Comparison of ENCODE assay signal across 8 mouse cellular contexts in the genomic region with DNA sequence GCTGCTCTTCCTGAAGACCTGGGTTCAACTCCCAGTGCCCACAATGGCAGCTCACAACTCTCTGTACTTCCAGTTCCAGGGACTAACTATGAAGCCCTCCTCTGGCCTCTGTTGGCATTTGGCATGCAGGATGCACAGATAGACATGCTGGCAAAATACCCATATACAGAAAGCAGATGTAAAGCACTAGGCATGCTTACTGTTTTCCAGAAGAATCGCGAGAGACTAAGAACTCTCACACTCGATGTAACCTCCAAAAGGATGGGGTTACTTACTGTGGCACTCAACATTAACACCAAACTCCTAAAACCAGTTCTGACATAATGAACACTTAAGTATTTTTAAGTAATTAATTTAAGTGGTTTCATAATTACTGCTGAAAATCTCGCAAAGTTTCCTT. TPM values are rescaled to one million over a fixed set of nuclear protein-coding genes. Genes with fewer than 3 reads are reported as not detected.
DNase-seq lines count a peak whose midpoint lies in the region; ATAC-seq and TF ChIP-seq lines count a peak whose summit lies in the region.

No protein-coding gene starts in this region.

- H3K27ac ChIP-seq in lung, postnatal 0 days (ENCODE audit: low read length): peak overlapping the region; percentile 96
- peak overlapping the region; percentile 87 for H3K27ac ChIP-seq in embryonic facial prominence, embryonic 14.5 days (replicated peaks; ENCODE audit: low read depth, low read length)
- H3K27ac ChIP-seq in limb, embryonic 10.5 days: peak overlapping the region; percentile 97
- no peak overlapping the region for H3K27ac ChIP-seq in olfactory bulb, adult 2 months (ENCODE audit: insufficient read depth, low read depth, low read length)

- peak; percentile 14 for DNase-seq in lung, postnatal 0 days (ENCODE audit: low spot score)
- DNase-seq in lung, adult 18-20 months: no peak
- no peak for DNase-seq in embryonic facial prominence, embryonic 14.5 days (ENCODE audit: low spot score)
- DNase-seq in limb, embryonic 10.5 days (ENCODE audit: low spot score): no peak
- DNase-seq in left cerebral cortex, postnatal 10 days (ENCODE audit: extremely low spot score in 1 of 2, low spot score in 2 of 2): no peak
- no peak for DNase-seq in spleen, postnatal 36 days (ENCODE audit: low spot score in 2 of 2)
- no peak for DNase-seq in cerebellum, postnatal 25 days

- H3K4me1 ChIP-seq in lung, postnatal 0 days (ENCODE audit: insufficient read depth, low read depth, low read length): peaks cover 3% of the 10 kb centered on the region; the same call in 1 of the 2 replicates
- H3K4me1 ChIP-seq in embryonic facial prominence, embryonic 14.5 days (ENCODE audit: control insufficient read depth, insufficient read depth, low read length): peaks cover 6% of the 10 kb centered on the region
- H3K4me1 ChIP-seq in limb, embryonic 10.5 days: peaks cover 15% of the 10 kb centered on the region
- H3K4me1 ChIP-seq in olfactory bulb, adult 2 months (ENCODE audit: control insufficient read depth, insufficient read depth, low read length): 0 out of 2 replicates have a peak, but pooled peaks cover 2% of the 10 kb centered on the region

- 38% methylated on average over 4 of the region's 4 CpGs for WGBS in lung, postnatal 0 days
- WGBS in embryonic facial prominence, embryonic 14.5 days: 33% methylated on average over 4 of the region's 4 CpGs
- WGBS in limb, embryonic 10.5 days: 71% methylated on average over 4 of the region's 4 CpGs
- 24% methylated on average over 4 of the region's 4 CpGs for WGBS in olfactory bulb, adult 2 months

- no peaks in the 10 kb centered on the region for H3K27me3 ChIP-seq in lung, postnatal 0 days (replicated peaks; ENCODE audit: insufficient read depth, low read length)
- H3K27me3 ChIP-seq in embryonic facial prominence, embryonic 14.5 days (replicated peaks; ENCODE audit: control insufficient read depth, insufficient read depth, low read length): no peaks in the 10 kb centered on the region; the same call in 1 of the 2 replicates
- no peaks in the 10 kb centered on the region for H3K27me3 ChIP-seq in limb, embryonic 10.5 days (ENCODE audit: low read depth, poor library complexity, severe bottlenecking)

- H3K9ac ChIP-seq in lung, postnatal 0 days (replicated peaks; ENCODE audit: low read depth): peak overlapping the region; percentile 87
- H3K9ac ChIP-seq in embryonic facial prominence, embryonic 14.5 days (ENCODE audit: low read depth, low read length): peak overlapping the region; percentile 79

- no peak for TF ChIP-seq POLR2A in olfactory bulb, adult 2 months (IDR thresholded peaks at IDR 0.05; ENCODE audit: insufficient read depth, low read depth, low read length)

- H3K36me3 ChIP-seq in lung, postnatal 0 days (ENCODE audit: insufficient read depth, low read length): peaks cover 4% of the 10 kb centered on the region; the same call in 1 of the 2 replicates
- peaks cover 30% of the 10 kb centered on the region for H3K36me3 ChIP-seq in embryonic facial prominence, embryonic 14.5 days (ENCODE audit: control insufficient read depth, insufficient read depth, low read length)
- peaks cover 40% of the 10 kb centered on the region for H3K36me3 ChIP-seq in limb, embryonic 10.5 days

- H3K4me2 ChIP-seq in lung, postnatal 0 days (replicated peaks; ENCODE audit: low read depth, low read length): peak overlapping the region; percentile 61
- H3K4me2 ChIP-seq in embryonic facial prominence, embryonic 14.5 days (ENCODE audit: low read depth, low read length): peak overlapping the region; percentile 71

- peak overlapping the region; percentile 70 for H3K4me3 ChIP-seq in lung, postnatal 0 days (ENCODE audit: low read depth, low read length)
- peak overlapping the region; percentile 54 for H3K4me3 ChIP-seq in embryonic facial prominence, embryonic 14.5 days (ENCODE audit: low read depth, low read length)
- peak overlapping the region; percentile 87 for H3K4me3 ChIP-seq in limb, embryonic 10.5 days
- H3K4me3 ChIP-seq in olfactory bulb, adult 2 months (ENCODE audit: insufficient read depth, low read depth, low read length): peak overlapping the region; percentile 70

- no peaks in the 10 kb centered on the region for H3K9me3 ChIP-seq in lung, postnatal 0 days (ENCODE audit: low read length)
- 0 out of 2 replicates have a peak, but pooled peaks cover 4% of the 10 kb centered on the region for H3K9me3 ChIP-seq in embryonic facial prominence, embryonic 14.5 days (ENCODE audit: control insufficient read depth, low read length)
- H3K9me3 ChIP-seq in limb, embryonic 10.5 days (replicated peaks): no peaks in the 10 kb centered on the region

- intact Hi-C loops in left cerebral cortex, postnatal 10 days (cut with DNase I): no loop called here

- no peak for ATAC-seq in lung, postnatal 0 days
- ATAC-seq in embryonic facial prominence, embryonic 14.5 days (ENCODE audit: low read depth): no peak

- no peak for TF ChIP-seq CTCF in lung, postnatal 0 days (IDR thresholded peaks at IDR 0.05)
- no peak for TF ChIP-seq CTCF in olfactory bulb, adult 2 months (IDR thresholded peaks at IDR 0.05; ENCODE audit: insufficient read depth, low read depth, low read length)

- TF ChIP-seq EP300 in lung, postnatal 0 days (IDR thresholded peaks at IDR 0.05): no peak

RNA-seq across cellular contexts. Expression of a gene that starts 0.9 kb away (rescaled TPM):
- polyA plus RNA-seq in lung, postnatal 0 days (2015; fragmentation: Nextera tagmentation; extraction: Ambion mirVana): 139 and 143 TPM in 2 replicates
- polyA plus RNA-seq in embryonic facial prominence, embryonic 14.5 days (2014; fragmentation: Nextera tagmentation; extraction: Ambion mirVana): 55.2 and 60.0 TPM in 2 replicates
- 61.6 and 74.4 TPM in 2 replicates for polyA plus RNA-seq in limb, embryonic 10.5 days (2016; fragmentation: Nextera tagmentation; extraction: Ambion mirVana)
- not detected in 2 replicates for polyA plus RNA-seq in olfactory bulb, adult 2 months (2012; ENCODE audit: insufficient read depth, insufficient read length, low replicate concordance, missing spikeins)
- total RNA-seq in left cerebral cortex, postnatal 10 days (2021): 100 to 1,000 TPM; 122 to 132 TPM

RNA-seq across cellular contexts. Expression of a gene that starts 6.4 kb away (rescaled TPM):
- polyA plus RNA-seq in lung, postnatal 0 days (2015; fragmentation: Nextera tagmentation; extraction: Ambion mirVana): 40.5 and 47.3 TPM in 2 replicates
- polyA plus RNA-seq in embryonic facial prominence, embryonic 14.5 days (2014; fragmentation: Nextera tagmentation; extraction: Ambion mirVana): 73.4 and 73.5 TPM in 2 replicates
- 97.8 and 113 TPM in 2 replicates for polyA plus RNA-seq in limb, embryonic 10.5 days (2016; fragmentation: Nextera tagmentation; extraction: Ambion mirVana)
- polyA plus RNA-seq in olfactory bulb, adult 2 months (2012; ENCODE audit: insufficient read depth, insufficient read length, low replicate concordance, missing spikeins): 140 and 742 TPM in 2 replicates
- total RNA-seq in left cerebral cortex, postnatal 10 days (2021): 10 to 100 TPM; 43.5 to 52.9 TPM

RNA-seq across cellular contexts. Expression of a gene that starts 35.3 kb away (rescaled TPM):
- 78.9 and 79.3 TPM in 2 replicates for polyA plus RNA-seq in lung, postnatal 0 days (2015; fragmentation: Nextera tagmentation; extraction: Ambion mirVana)
- 53.9 and 58.2 TPM in 2 replicates for polyA plus RNA-seq in embryonic facial prominence, embryonic 14.5 days (2014; fragmentation: Nextera tagmentation; extraction: Ambion mirVana)
- 48.6 and 56.4 TPM in 2 replicates for polyA plus RNA-seq in limb, embryonic 10.5 days (2016; fragmentation: Nextera tagmentation; extraction: Ambion mirVana)
- polyA plus RNA-seq in olfactory bulb, adult 2 months (2012; ENCODE audit: insufficient read depth, insufficient read length, low replicate concordance, missing spikeins): 493 TPM in 1 of 2 replicates, not detected in the other
- 10 to 100 TPM; 37.7 to 40.7 TPM for total RNA-seq in left cerebral cortex, postnatal 10 days (2021)

RNA-seq across cellular contexts. Expression of a gene that starts 47.1 kb away (rescaled TPM):
- polyA plus RNA-seq in lung, postnatal 0 days (2015; fragmentation: Nextera tagmentation; extraction: Ambion mirVana): 11.0 and 13.3 TPM in 2 replicates
- polyA plus RNA-seq in embryonic facial prominence, embryonic 14.5 days (2014; fragmentation: Nextera tagmentation; extraction: Ambion mirVana): 13.3 and 16.3 TPM in 2 replicates
- 47.9 and 56.6 TPM in 2 replicates for polyA plus RNA-seq in limb, embryonic 10.5 days (2016; fragmentation: Nextera tagmentation; extraction: Ambion mirVana)
- not detected in 2 replicates for polyA plus RNA-seq in olfactory bulb, adult 2 months (2012; ENCODE audit: insufficient read depth, insufficient read length, low replicate concordance, missing spikeins)
- total RNA-seq in left cerebral cortex, postnatal 10 days (2021): 1 to 10 TPM; 7.3 to 8.2 TPM

RNA-seq across cellular contexts. Expression of a gene that starts 48.5 kb away (rescaled TPM):
- polyA plus RNA-seq in lung, postnatal 0 days (2015; fragmentation: Nextera tagmentation; extraction: Ambion mirVana): 29.0 and 33.7 TPM in 2 replicates
- 115 and 121 TPM in 2 replicates for polyA plus RNA-seq in embryonic facial prominence, embryonic 14.5 days (2014; fragmentation: Nextera tagmentation; extraction: Ambion mirVana)
- 50.4 and 74.2 TPM in 2 replicates for polyA plus RNA-seq in limb, embryonic 10.5 days (2016; fragmentation: Nextera tagmentation; extraction: Ambion mirVana)
- polyA plus RNA-seq in olfactory bulb, adult 2 months (2012; ENCODE audit: insufficient read depth, insufficient read length, low replicate concordance, missing spikeins): not detected in 2 replicates
- 100 to 1,000 TPM; 149 to 151 TPM for total RNA-seq in left cerebral cortex, postnatal 10 days (2021)
